Mouse (Mus musculus): ENCODE measurements around the gene Abcf1.
"Not testable (repeated sequence)": the region's sequence is repeated elsewhere in the genome, so short reads cannot be mapped to it uniquely, and the experiment has no call there.

Gene Abcf1

DNA sequence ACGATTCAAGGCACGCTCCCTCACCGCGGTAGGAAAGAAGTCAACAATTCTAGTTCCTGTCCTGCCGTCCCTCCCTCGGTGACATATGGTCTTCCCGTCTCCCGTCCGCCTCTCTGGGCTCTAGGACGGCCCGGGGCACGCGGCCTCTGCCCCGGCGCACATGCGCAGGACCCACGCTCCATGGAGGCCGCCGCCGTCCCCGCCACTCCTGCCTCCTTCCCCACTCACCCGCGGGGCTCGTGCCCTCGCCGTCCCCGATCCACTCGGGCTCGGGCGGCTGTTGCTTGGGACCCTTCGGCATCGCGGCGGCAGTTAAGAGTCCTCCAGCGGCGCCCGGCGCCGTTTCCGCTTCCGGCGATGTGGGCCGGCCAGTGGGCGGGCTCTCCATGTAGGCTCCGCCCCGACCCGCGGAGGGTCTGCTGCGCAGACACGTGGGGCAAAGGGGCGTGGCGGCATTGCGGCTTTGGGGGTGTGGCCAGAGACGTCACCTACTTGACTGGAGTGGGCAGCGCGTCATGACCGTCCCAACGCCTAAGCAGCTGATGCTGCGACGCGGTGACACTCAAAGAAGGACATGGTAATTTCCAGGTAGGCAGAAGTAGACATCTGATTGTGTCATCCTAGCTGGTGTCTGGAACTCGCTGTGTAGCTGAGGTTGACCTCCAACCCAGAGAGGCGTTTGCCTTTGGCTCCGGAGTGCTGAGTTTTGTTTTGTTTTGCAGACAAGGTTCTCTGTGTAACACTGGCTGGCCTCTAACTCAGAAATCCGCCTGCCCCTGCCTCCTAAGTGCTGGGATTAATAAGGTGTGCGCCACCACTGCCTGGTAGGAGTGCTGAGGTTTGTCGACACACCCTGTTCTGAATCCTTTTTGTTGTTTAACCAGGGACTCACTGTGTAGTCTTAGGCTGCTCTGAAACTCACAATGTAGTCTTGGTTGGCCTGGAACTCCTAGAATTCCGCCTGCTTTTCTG is at the start of gene Abcf1:
TSS of gene Abcf1 (minus strand) at position 344 of the 972 bp plus-strand sequence.
- peak; percentile 95 to 99 for DNase-seq (ENCODE audit: low spot score in 2 of 2)

DNA sequence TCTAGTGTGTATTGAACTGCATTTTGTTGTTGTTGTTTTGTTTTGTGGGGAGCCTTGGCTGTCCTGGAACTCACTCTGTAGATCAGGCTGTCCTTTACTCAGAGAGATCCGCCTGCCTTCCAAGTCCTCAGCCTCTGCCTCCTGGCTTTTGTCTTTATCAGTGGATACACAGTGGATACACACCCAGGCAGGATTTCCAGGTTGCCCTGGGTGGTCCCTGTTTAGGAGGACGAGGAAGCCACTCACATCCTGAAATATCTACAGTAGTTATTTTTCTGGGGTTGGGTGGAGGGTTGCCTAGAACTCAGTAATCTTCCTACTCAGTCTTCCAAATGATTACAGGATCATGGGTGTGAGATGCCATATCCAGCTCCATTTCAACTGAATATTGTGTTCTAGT is 49.4 kb upstream of the Abcf1 start:
- no peak for DNase-seq (ENCODE audit: low spot score in 2 of 2)

DNA sequence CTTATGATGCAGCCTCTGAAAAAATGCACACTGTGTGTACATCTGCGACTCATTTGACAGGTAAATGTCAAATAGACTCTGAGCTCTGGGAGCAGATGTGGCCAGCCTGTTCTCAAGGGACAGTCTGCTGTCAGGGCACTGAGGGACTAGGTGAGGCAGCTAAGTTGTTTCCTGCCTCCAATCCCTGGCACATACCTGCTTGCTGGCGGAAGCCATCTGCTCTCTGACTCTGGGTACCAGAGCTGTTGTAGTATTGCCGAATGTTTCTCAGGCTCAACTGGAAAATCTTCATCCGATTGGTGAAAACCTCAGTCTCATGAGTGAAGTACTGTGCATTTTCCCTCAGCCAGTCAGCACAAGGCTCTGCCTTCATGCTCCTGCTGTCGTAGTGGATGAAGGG is 47.5 kb upstream of the Abcf1 start:
- DNase-seq (ENCODE audit: low spot score in 2 of 2), result no peak

DNA sequence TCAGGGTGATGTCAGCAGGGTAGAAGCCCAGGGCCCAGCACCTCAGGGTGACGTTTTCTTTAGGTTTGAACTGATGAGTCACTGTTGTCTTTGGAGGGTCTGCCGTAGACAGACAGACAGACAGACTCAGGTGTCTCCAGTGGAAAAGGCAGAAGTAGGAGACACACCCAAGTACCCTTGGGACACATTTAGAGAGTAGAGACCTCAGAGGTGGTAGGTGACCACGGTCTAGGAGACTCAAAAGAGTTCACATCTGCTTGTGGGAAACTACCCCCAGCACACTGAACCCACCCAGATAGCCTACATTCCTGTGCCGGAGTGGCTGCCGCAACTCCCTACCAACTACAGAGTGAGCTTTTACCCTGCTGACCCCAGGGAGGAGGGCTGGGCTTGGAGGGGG is 45.4 kb upstream of the Abcf1 start:
- no peak for DNase-seq (ENCODE audit: low spot score in 2 of 2)

DNA sequence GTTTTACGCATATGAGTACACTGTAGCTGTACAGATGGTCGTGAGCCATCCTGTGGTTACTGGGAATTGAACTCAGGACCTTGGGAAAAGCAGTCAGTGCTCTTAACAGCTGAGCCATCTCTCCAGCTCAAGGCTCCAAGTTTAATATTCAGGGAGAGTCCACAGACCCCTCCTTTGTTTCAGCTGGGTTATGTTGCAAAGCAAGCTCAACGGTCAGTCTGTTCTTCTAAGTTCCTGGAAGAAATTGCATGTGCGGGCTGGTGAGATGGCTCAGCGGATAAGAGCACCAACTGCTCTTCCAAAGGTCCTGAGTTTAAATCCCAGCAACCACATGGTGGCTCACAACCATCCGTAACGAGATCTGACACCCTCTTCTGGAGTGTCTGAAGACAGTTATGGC is 34.8 kb upstream of the Abcf1 start:
- DNase-seq (ENCODE audit: low spot score in 2 of 2), result not testable (repeated sequence)

DNA sequence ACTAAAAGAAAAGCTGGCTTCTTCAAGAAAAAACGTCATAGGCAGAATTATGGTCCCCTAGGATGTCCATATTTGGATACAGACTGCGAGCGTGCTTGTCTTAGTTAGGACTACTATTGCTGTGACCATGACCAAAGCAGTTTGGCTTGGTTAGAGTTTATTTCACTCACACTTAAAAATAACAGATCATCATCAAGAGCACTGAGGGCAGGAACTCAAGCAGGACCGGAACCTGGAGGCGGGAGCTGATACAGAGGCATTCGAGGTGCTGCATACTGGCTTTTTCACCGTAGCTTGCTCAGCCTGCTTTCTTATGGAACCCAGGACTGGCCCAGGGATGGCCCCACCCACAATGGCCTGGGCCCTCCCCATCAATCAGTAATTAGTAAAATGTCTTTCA is 33.8 kb upstream of the Abcf1 start:
- no peak for DNase-seq (ENCODE audit: low spot score in 2 of 2)

DNA sequence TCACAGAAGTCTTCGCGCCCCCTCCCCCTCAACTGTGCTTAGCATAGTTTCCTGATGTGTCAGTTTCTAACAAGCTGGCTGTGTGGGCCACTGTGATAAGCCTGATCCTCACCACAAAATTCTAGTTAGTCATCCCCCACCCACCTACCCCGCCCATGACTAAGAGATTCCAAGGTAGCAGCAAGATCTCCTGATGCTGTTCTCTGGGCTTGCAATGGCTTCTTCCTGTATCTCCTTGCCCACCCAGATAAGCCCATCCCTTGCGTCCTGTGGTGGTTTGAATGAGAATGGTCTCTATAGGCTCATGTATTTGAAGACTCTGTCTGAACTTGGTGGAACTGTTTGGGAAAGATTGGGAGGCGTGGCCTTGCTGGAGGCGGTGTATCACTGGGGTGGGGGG is 32.4 kb upstream of the Abcf1 start:
- DNase-seq (ENCODE audit: low spot score in 2 of 2), result peak in 1 of 2 experiments; percentile 61

DNA sequence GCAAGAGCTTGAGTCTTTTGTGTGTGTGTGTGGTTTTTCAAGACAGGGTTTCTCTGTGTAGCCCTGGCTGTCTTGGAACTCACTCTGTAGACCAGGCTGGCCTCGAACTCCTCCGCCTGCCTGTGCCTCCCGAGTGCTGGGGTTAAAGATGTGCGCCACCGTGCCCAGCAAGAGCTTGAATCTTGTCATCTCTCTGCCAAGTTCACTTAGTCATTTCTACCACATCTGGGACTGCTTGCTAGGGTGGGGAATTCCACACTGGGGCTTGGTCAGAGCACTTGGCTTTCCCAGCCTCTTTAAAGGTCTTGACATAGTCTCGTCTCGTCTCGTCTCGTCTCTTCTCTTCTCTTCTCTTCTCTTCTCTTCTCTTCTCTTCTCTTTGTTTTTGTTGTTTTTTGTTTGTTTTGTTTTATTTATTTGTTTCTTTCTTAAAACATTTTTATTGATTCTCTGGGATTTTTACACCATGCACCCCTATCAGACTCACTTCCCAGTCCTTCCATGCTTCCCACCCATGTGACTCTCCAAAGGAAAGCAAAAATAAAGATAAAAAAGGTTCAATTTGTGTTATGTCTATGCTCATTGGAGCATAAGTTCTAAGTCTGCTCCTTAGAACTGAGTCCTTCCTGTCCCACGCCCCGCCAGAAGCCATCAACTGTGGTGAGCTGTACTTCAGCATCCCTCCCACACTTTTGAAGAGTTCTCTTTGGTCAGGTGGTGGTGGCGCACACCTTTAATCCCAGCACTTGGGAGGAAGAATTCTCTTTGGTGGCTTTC is 31.7 kb upstream of the Abcf1 start:
- DNase-seq (ENCODE audit: low spot score in 2 of 2), result no peak

DNA sequence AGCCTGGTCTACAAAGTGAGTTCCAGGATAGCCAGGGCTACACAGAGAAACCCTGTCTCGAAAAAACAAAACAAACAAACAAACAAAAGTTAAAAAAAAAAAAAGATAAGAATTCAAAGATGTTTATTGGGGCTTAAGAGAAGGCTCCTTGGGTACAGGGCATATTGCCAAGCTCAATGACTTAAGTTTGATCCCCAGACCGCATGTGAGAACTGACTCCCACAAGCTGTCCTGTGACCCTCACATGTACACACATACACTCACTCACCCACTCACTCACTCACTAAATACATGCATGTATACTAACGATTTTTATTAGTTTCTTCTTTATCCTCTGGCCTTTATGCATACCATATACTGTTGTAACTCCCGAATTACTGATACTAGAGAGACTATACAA is 30.8 kb upstream of the Abcf1 start:
- DNase-seq (ENCODE audit: low spot score in 2 of 2), result no peak

DNA sequence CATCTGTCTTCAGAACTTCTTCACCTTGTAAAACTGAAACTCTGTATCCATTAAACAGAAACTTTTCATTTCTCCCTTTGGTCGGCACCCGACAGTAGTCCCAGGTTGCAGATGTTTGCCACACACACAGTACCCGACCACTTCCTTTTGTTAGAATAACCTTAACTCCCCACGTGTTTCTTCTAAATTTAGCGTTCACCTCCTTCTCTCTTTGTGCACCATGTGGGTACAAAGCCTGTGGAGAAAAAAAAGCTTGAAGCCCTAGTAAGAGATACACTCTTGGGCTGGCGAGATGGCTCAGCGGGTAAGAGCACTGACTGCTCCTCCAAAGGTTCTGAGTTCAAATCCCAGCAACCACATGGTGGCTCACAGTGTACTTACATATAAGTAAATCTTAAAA is 29.8 kb upstream of the Abcf1 start:
- no peak for DNase-seq (ENCODE audit: low spot score in 2 of 2)

DNA sequence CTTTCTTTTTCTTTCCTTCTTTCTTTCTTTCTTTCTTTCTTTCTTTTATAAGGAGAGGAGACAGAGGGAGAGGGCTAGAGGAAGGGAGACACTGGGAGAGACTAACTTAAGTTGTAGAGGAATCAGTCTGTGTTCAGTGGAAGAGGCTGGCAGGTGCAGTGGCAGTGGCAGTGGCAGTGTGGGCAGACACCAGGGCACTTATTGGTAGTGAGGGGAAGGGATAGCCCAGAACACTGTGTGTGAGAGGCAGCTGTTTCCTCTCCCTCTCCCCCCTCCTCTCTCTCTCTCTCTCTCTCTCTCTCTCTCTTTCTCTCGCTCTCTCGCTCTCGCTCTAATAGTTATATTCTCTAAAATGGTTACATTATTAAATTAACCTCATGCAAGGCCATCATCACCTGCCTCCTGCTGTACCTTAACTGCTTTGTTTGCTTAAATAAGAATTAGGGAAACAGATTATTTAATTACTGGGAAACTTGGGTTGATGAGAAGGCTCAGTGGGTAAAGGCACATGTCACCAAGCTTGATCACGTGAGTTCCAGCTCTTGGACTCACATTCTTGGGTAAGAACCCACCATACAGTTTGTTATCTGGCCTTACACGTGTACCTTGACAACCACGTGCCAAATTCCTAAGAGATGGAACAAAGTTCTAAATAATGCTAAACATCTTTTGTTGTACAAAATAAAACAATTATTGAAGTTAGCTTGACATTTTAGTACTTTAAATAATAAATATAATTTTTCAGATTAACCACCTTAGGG is 29.2 kb upstream of the Abcf1 start:
- no peak for DNase-seq (ENCODE audit: low spot score in 2 of 2)

DNA sequence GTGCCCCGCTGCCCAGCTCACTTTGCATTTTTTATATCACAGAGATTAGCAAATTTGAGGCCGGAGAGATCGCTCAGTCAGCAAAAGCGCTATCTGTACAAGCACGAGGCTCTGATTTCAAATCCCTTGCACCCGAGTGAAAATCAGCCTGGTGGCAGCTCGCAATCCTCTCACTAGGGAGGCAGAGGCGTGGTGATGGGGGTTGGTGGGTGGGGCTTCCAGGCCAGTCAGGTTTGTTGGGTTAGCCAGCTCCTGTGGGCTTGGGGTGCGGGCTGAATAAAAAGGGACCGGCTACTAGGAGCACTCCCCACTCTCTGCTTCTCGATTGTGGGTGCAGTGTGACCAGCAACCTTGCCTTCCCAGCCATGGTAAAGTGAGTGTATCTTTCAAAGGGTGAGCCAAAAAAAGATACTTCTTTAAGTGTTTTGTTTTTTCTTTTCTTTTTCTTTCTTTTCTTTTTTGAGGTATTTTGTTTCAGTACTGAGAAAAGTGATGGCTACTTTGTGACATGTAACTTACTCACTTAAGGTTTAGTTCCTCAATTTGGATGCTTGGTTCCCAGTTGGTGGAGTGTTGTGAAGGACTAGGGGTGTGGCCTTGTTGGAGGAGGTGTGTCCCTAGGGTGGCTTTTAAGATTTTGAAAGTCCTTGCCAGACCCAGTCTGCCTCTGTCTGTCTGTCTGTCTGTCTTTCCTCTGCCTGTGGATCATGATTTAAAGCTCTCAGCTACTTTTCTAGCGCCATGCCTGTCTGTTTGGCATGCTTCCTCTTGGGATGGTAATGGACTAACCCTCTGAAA is 28.4 kb upstream of the Abcf1 start:
- no peak for DNase-seq (ENCODE audit: low spot score in 2 of 2)

DNA sequence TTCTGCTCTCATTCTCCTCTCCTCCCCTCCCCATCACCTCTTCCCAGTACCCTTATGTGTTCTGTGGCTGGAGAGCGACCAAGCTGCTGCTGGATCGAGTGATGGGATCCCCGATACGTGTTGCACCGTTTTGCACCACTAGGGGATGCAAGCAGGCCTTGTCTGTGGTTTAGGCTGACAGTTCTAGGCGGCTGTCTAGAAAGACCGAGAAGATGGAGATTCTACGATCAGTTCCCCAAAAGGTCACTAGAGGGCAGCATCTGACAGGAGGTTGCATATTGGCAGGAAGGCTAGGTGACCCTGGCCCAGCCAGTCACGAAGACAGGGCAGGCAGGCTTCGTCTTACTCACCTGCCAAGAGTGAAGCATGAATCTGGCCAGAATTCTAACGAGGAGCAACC is 27.4 kb upstream of the Abcf1 start:
- peak; percentile 81 to 98 for DNase-seq (ENCODE audit: low spot score in 2 of 2)

DNA sequence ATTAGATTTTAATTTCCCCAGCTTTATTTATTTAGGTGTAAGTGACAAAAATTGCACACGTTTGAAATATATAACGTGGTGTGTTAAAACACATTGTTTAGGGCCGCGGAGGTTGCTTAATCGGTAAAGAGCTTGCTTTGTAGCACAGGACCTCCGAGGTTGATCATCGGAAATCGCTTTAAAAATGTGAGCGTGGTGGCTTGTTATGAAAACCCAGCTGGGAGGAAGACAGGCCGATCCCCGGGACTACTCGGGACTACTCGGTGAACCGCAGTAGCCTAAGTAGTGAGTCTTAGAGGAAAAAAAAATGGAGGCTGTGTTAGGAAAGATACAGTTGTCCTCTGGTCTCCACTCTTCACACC is 25.3 kb upstream of the Abcf1 start:
- no peak for DNase-seq (ENCODE audit: low spot score in 2 of 2)

DNA sequence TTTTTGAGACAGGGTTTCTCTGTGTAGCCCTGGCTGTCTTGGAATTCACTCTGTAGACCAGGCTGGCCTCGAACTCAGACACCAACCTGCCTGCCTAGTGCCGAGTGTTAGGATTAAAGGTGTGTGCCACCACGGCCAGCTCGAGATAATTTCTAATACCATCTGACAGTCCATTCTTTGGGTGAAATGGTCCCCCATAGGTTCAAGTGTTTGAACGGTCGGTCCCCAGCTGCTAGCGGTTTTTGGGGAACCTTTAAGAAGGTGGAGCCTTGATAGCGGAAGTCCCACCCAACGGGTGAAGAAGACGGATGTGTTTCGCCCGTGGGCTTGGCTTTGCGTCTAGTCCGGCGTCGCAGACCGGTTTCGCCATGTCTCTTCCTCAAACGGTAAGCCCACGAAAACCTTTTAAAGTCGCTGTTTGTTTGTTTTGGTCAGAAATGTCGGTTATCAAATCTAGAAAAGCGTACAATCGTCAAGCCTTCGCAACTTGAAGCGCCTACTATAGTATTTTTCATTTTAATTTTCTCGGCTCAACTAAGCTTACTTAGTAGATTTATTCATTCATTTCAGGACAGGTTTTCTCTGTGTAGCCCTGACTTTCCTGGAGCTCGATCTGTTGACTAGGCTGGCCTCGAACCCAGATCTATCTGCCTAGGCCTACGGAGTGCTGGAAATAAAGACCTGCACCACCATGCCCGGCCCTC is 24.8 kb upstream of the Abcf1 start:
- DNase-seq (ENCODE audit: low spot score in 2 of 2), result peak; percentile 54 to 84

DNA sequence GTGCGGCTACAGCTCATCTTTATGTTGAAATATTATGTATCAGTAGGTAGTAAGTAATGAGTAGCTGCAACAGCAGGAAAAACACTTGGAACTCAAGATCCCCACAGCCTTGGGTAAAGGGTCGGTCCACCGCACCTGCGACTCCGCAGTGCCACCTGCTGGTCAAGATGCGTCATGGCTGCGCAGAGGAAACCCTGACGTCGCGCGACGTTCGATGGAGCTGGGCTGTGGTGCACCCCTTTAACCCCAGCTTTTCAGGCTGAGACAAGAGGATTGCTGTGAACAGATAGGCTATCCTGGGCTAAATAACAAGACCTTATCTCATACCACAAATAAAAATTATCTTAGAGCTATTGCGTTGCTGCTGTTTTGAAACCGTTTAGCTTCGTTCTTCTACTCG is 24.1 kb upstream of the Abcf1 start:
- peak in 1 of 2 experiments; percentile 79 for DNase-seq (ENCODE audit: low spot score in 2 of 2)

DNA sequence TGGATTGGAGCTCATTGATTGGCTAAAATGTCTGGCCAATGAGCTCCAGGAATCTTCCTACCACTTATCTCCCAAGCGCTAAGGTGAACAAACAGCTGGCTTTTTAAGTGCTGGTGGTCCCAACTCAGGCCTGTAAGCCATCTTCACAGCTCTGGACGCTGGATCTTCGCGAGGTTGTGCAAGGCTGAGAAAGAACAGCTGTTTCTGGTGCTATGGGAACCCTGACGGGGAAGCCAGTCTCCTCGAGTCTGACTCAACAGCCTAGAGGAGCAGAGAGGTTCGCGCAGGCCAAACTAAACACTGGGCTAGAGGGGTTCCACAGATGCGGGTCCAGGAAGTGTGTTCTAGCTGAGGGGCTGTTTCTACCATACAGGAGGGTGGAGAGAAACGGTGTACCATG is 22.2 kb upstream of the Abcf1 start:
- DNase-seq (ENCODE audit: low spot score in 2 of 2), result no peak

DNA sequence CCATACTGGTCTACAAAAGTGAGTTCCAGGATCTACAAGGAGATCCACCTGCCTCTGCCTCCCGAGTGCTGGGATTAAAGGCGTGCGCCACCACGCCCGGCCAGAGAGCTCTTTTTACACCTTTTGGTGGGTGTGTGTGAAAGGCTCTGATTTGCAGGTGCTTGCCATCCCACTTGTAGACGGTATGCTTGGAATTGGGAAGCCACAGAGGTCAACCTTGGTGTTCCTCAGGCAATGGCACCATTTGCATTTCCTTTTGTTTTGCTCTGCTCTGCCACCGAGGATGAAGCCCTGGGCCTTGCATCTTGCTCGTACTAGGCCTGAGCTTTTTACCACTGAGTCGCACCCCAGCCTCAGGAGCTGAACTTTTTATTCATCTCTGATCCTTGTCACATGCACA is 12.2 kb upstream of the Abcf1 start:
- no peak for DNase-seq (ENCODE audit: low spot score in 2 of 2)

DNA sequence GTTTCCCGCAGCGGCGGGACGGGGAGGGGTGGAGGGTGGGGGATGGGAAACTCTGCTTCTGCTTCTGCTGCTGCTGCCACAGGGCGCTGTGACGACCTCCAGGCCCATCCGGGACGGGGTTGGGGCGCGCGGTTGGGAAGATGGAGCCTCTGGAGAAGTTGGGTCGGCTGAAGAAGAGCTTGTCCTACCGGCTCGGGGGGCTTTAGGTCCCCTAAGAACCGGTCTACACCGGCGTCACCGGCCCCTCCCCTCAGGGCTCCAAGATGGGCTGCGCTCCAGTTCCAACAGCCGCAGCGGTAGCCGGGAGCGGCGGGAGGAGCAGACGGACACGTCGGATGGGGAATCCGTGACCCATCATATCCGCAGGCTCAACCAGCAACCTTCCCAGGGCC is 10.8 kb upstream of the Abcf1 start:
- DNase-seq (ENCODE audit: low spot score in 2 of 2), result peak in 1 of 2 experiments; percentile 47

All from left cerebral cortex, adult 9 months (tissue).